Mouse (Mus musculus) thymus, postnatal 14 days (tissue): ENCODE results near the gene Vmn1r160.
"Not testable (repeated sequence)": the region's sequence is repeated elsewhere in the genome, so short reads cannot be mapped to it uniquely, and the experiment has no call there.

Source experiments
- DNase-seq: peaks from one replicate; pipeline ENCODE4 v3.0.0; 2021

Vmn1r160 gene

GRCm38 (mm10) chr7:22870924-22871323 is at the start of gene Vmn1r160:
Gene Vmn1r160, plus strand, starts transcription at chr7:22871224.
- not testable (repeated sequence) for DNase-seq

- not testable (repeated sequence) for DNase-seq
These were observed 27.5 kb upstream of the Vmn1r160 start, which contains the start of gene Vmn1r159 for GRCm38 (mm10) chr7:22843505-22843904. Gene Vmn1r159, minus strand, starts transcription at chr7:22843605.
